Comparison of ENCODE assay signal across 20 mouse cellular contexts in the genomic region with DNA sequence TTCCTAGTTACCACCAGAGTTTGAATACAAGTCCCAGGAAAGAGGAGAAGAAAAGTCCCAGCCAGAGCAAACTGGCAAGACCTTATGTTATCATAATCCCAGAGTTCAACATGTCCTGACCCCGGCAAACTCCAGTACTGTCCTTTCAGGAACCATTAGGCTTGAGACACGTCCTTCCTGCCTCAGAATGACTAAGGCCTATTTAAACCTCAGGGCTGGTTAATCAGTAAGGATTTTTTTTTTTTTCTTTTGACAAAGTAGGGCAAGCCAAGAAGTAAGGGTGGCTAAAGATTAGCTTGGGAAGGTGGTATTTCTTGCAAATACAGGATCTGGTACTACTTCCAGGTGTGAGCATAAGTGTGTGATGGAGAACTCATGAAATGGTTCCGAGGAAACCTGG. TPM values are rescaled to one million over a fixed set of nuclear protein-coding genes. Genes with fewer than 3 reads are reported as not detected.
A peak's percentile ranks its signal among the peaks of the same experiment; 100 is the strongest.
DNase-seq lines count a peak whose midpoint lies in the region; ATAC-seq and TF ChIP-seq lines count a peak whose summit lies in the region.
"Had no signal": no experiment of that assay in that cellular context is flagged by ENCODE, and none has a peak within 500 bp of the region (broad histone marks: within the 10 kb centered on the region; RNA-seq: fewer than 3 reads in every experiment).

No protein-coding gene starts in this region.

- no peak overlapping the region for H3K4me2 ChIP-seq in intestine, embryonic 14.5 days (ENCODE audit: low read length)
- no peak overlapping the region for H3K4me2 ChIP-seq in kidney, embryonic 16.5 days (replicated peaks; ENCODE audit: low read depth, low read length)
- no peak overlapping the region for H3K4me2 ChIP-seq in stomach, embryonic 15.5 days
- H3K4me2 ChIP-seq: embryonic facial prominence, embryonic 13.5 days; hindbrain, embryonic 14.5 days; midbrain, embryonic 15.5 days had no signal

- intact Hi-C loops in heart, adult 2 months (cut with DNase I): no loop called here
- intact Hi-C loops in heart, postnatal 25 days (cut with DNase I): no loop called here

- 57% methylated on average over 3 of the region's 3 CpGs for WGBS in heart, adult 2 months
- 70% methylated on average over 3 of the region's 3 CpGs for WGBS in intestine, embryonic 14.5 days
- 56% methylated on average over 3 of the region's 3 CpGs for WGBS in kidney, embryonic 16.5 days
- 57% methylated on average over 3 of the region's 3 CpGs for WGBS in stomach, embryonic 15.5 days

- no peaks in the 10 kb centered on the region for H3K36me3 ChIP-seq in heart, adult 2 months (ENCODE audit: control insufficient read depth, insufficient read depth, low read length)
- H3K36me3 ChIP-seq in intestine, embryonic 14.5 days (ENCODE audit: control insufficient read depth, insufficient read depth, low read length): 0 out of 2 replicates have a peak, but pooled peaks cover 2% of the 10 kb centered on the region
- H3K36me3 ChIP-seq in kidney, embryonic 16.5 days (ENCODE audit: insufficient read depth, low read length): 0 out of 2 replicates have a peak, but pooled peaks cover under 1% of the 10 kb centered on the region
- H3K36me3 ChIP-seq in stomach, embryonic 15.5 days: no peaks in the 10 kb centered on the region
- H3K36me3 ChIP-seq: embryonic facial prominence, embryonic 13.5 days; forebrain, embryonic 10.5 days; midbrain, embryonic 15.5 days had no signal

- no peaks in the 10 kb centered on the region for H3K27me3 ChIP-seq in heart, adult 2 months (ENCODE audit: control insufficient read depth, insufficient read depth, low read length)
- no peaks in the 10 kb centered on the region for H3K27me3 ChIP-seq in intestine, embryonic 14.5 days (replicated peaks; ENCODE audit: control insufficient read depth, insufficient read depth, low read length)
- H3K27me3 ChIP-seq in kidney, embryonic 16.5 days (ENCODE audit: insufficient read depth, low read length): no peaks in the 10 kb centered on the region
- no peaks in the 10 kb centered on the region for H3K27me3 ChIP-seq in stomach, embryonic 15.5 days (replicated peaks)
- H3K27me3 ChIP-seq: embryonic facial prominence, embryonic 13.5 days; midbrain, embryonic 15.5 days had no signal

- no peak for TF ChIP-seq POLR2A in heart, adult 2 months (IDR thresholded peaks at IDR 0.05; ENCODE audit: insufficient read depth, low read depth, low read length)

- TF ChIP-seq CTCF in heart, adult 2 months (IDR thresholded peaks at IDR 0.05): no peak

- H3K4me1 ChIP-seq in heart, adult 2 months (ENCODE audit: control insufficient read depth, insufficient read depth, low read length): no peaks in the 10 kb centered on the region
- no peaks in the 10 kb centered on the region for H3K4me1 ChIP-seq in intestine, embryonic 14.5 days (replicated peaks; ENCODE audit: control insufficient read depth, insufficient read depth, low read length)
- H3K4me1 ChIP-seq in kidney, embryonic 16.5 days (ENCODE audit: insufficient read depth, low read length): peaks cover 5% of the 10 kb centered on the region; the same call in 1 of the 2 replicates
- H3K4me1 ChIP-seq in stomach, embryonic 15.5 days: 0 out of 2 replicates have a peak, but pooled peaks cover 4% of the 10 kb centered on the region
- H3K4me1 ChIP-seq: embryonic facial prominence, embryonic 13.5 days; forebrain, embryonic 10.5 days; midbrain, embryonic 15.5 days had no signal

- ATAC-seq in intestine, embryonic 14.5 days (replicated peaks; ENCODE audit: low FRiP score, low TSS enrichment, low read depth): peak; percentile 56
- ATAC-seq in kidney, embryonic 16.5 days (ENCODE audit: low FRiP score, low TSS enrichment): peak; percentile 85
- ATAC-seq in stomach, embryonic 15.5 days (ENCODE audit: insufficient read depth, low FRiP score, low read depth): peak; percentile 67; the same call in 1 of the 2 replicates
- ATAC-seq: midbrain, embryonic 15.5 days had no signal

- peak; percentile 23 for DNase-seq in heart, adult 11 months
- no peak for DNase-seq in heart, adult 2 months
- DNase-seq in intestine, embryonic 14.5 days (ENCODE audit: low spot score): no peak
- DNase-seq in frontal cortex, postnatal 10 days (ENCODE audit: low spot score in 2 of 2): no peak
- DNase-seq in embryo, embryonic 11 days: no peak
- no peak for DNase-seq in heart, postnatal 25 days (ENCODE audit: low spot score)
- DNase-seq: cerebellum, adult 11 months; cerebellum, postnatal 36 days; heart, postnatal 10 days; lung, adult 2 months; thymus, adult 2 months had no signal

- H3K4me3 ChIP-seq in heart, adult 2 months: no peak overlapping the region
- H3K4me3 ChIP-seq in intestine, embryonic 14.5 days (ENCODE audit: low read depth, low read length): no peak overlapping the region
- H3K4me3 ChIP-seq in kidney, embryonic 16.5 days (ENCODE audit: low read length): no peak overlapping the region
- H3K4me3 ChIP-seq in stomach, embryonic 15.5 days (replicated peaks): no peak overlapping the region
- H3K4me3 ChIP-seq: embryonic facial prominence, embryonic 13.5 days; forebrain, embryonic 10.5 days; midbrain, embryonic 15.5 days had no signal

- TF ChIP-seq EP300 in heart, adult 2 months (IDR thresholded peaks at IDR 0.05; ENCODE audit: insufficient read depth, low read depth, low read length): no peak

- H3K27ac ChIP-seq in heart, adult 2 months: no peak overlapping the region
- no peak overlapping the region for H3K27ac ChIP-seq in intestine, embryonic 14.5 days (ENCODE audit: low read depth)
- peak overlapping the region; percentile 92 for H3K27ac ChIP-seq in kidney, embryonic 16.5 days (ENCODE audit: low read length)
- H3K27ac ChIP-seq in stomach, embryonic 15.5 days: peak overlapping the region; percentile 44; the same call in 1 of the 2 replicates
- H3K27ac ChIP-seq: embryonic facial prominence, embryonic 13.5 days; forebrain, embryonic 10.5 days; hindbrain, embryonic 14.5 days; midbrain, embryonic 15.5 days had no signal

- H3K9ac ChIP-seq in heart, adult 2 months (ENCODE audit: low read depth, low read length): no peak overlapping the region
- no peak overlapping the region for H3K9ac ChIP-seq in intestine, embryonic 14.5 days (ENCODE audit: low read length)
- H3K9ac ChIP-seq in kidney, embryonic 16.5 days (replicated peaks; ENCODE audit: low read length): no peak overlapping the region
- no peak overlapping the region for H3K9ac ChIP-seq in stomach, embryonic 15.5 days
- H3K9ac ChIP-seq: embryonic facial prominence, embryonic 13.5 days; hindbrain, embryonic 14.5 days; midbrain, embryonic 15.5 days had no signal

- no peaks in the 10 kb centered on the region for H3K79me2 ChIP-seq in heart, adult 2 months (replicated peaks; ENCODE audit: control insufficient read depth, insufficient read depth, low read length)

- no peaks in the 10 kb centered on the region for H3K9me3 ChIP-seq in intestine, embryonic 14.5 days (ENCODE audit: control insufficient read depth, low read length)
- H3K9me3 ChIP-seq in kidney, embryonic 16.5 days (ENCODE audit: low read length): no peaks in the 10 kb centered on the region
- no peaks in the 10 kb centered on the region for H3K9me3 ChIP-seq in stomach, embryonic 15.5 days
- H3K9me3 ChIP-seq: embryonic facial prominence, embryonic 13.5 days; forebrain, embryonic 10.5 days; midbrain, embryonic 15.5 days had no signal

RNA-seq across cellular contexts. Expression of a gene that starts 9.9 kb away (rescaled TPM):
- total RNA-seq in heart, adult 2 months (2021): not detected
- 0.09 and 0.27 TPM in 2 replicates for polyA plus RNA-seq in heart, adult 2 months (2012; rRNA removed)
- polyA plus RNA-seq in intestine, embryonic 14.5 days (2014; fragmentation: Nextera tagmentation; extraction: Ambion mirVana): 1.4 and 1.9 TPM in 2 replicates
- 0.56 and 1.2 TPM in 2 replicates for polyA plus RNA-seq in kidney, embryonic 16.5 days (2015; fragmentation: Nextera tagmentation; extraction: Ambion mirVana)
- 2.2 and 3.2 TPM in 2 replicates for polyA plus RNA-seq in stomach, embryonic 15.5 days (2015; fragmentation: Nextera tagmentation; extraction: Ambion mirVana)
- total RNA-seq in heart, postnatal 25 days (2021): not detected
- total RNA-seq: heart, postnatal 10 days; layer of hippocampus, adult 18-20 months; left cerebral cortex, adult 18-20 months had no signal
- polyA plus RNA-seq: embryonic facial prominence, embryonic 13.5 days; forebrain, embryonic 10.5 days; hindbrain, embryonic 14.5 days; limb, embryonic 11.5 days; midbrain, embryonic 15.5 days had no signal

Comparison
In these comparisons a context has a peak if more than half of its experiments do, and no peak if none do; other contexts are left out.
1. H3K27ac ChIP-seq: peak in kidney, embryonic 16.5 days (single experiment) and stomach, embryonic 15.5 days (single experiment); none in heart, adult 2 months (single experiment) and intestine, embryonic 14.5 days (single experiment).
2. Peak in every context shown above with its lines, with median percentiles within 50 percentile points of each other: ATAC-seq.